Mouse (Mus musculus): ENCODE data around the gene Selenof.

Gene Selenof

GRCm38 (mm10) chr3:144642141-144642540, 72.0 kb downstream of the Selenof start:
- no peak for DNase-seq (ENCODE audit: low spot score)

GRCm38 (mm10) chr3:144643301-144643871, 73.3 kb downstream of the Selenof start:
- DNase-seq (ENCODE audit: low spot score): peak; percentile 79

- no peak for DNase-seq (ENCODE audit: low spot score)
These were observed 74.1 kb downstream of the Selenof start for GRCm38 (mm10) chr3:144644202-144644601.
